Mouse (Mus musculus): ENCODE results near the gene Parvb. TPM values are rescaled to one million over a fixed set of nuclear protein-coding genes. Genes with fewer than 3 reads are reported as not detected.

Parvb gene
- total RNA-seq, 2 experiments from 2014 or later = 45.8 to 49.5 TPM

GRCm38 (mm10) chr15:84216026-84216425 is 15.8 kb upstream of the Parvb start:
- intact Hi-C loops (cut with DNase I) = no loop called here

GRCm38 (mm10) chr15:84216461-84217084 is 15.3 kb upstream of the Parvb start:
- no peak for DNase-seq
- intact Hi-C loops (cut with DNase I) = no loop called here

More at GRCm38 (mm10) chr15:84216026-84216425, 15.8 kb upstream of the Parvb start:
- DNase-seq = no peak

GRCm38 (mm10) chr15:84217969-84218782 is 13.7 kb upstream of the Parvb start:
- DNase-seq = no peak

GRCm38 (mm10) chr15:84218783-84219271 is 13.0 kb upstream of the Parvb start:
- DNase-seq = no peak
- intact Hi-C loops (cut with DNase I) = no loop called here

More at GRCm38 (mm10) chr15:84217969-84218782, 13.7 kb upstream of the Parvb start:
- intact Hi-C loops (cut with DNase I) = no loop called here

GRCm38 (mm10) chr15:84221539-84221938 is 10.3 kb upstream of the Parvb start:
- intact Hi-C loops (cut with DNase I) = no loop called here
- no peak for DNase-seq

GRCm38 (mm10) chr15:84223423-84223822 is 8.4 kb upstream of the Parvb start:
- DNase-seq = no peak
- intact Hi-C loops (cut with DNase I) = no loop called here

- intact Hi-C loops (cut with DNase I) = no loop called here
- DNase-seq = no peak
These were observed 7.1 kb upstream of the Parvb start for GRCm38 (mm10) chr15:84224779-84225178.

GRCm38 (mm10) chr15:84226918-84227317 is 4.9 kb upstream of the Parvb start:
- intact Hi-C loops (cut with DNase I) = no loop called here
- DNase-seq = no peak

GRCm38 (mm10) chr15:84230661-84231060 is 1.2 kb upstream of the Parvb start:
- no peak for DNase-seq
- intact Hi-C loops (cut with DNase I) = no loop called here

- no peak for DNase-seq
- intact Hi-C loops (cut with DNase I) = no loop called here
These were observed 630 bp upstream of the Parvb start for GRCm38 (mm10) chr15:84231113-84231712.

GRCm38 (mm10) chr15:84232609-84233008 is 766 bp downstream of the Parvb start:
- intact Hi-C loops (cut with DNase I) = no loop called here
- no peak for DNase-seq

GRCm38 (mm10) chr15:84234794-84235581 is 3.1 kb downstream of the Parvb start:
- no peak for DNase-seq
- intact Hi-C loops (cut with DNase I) = no loop called here

GRCm38 (mm10) chr15:84235646-84236045 is 3.8 kb downstream of the Parvb start:
- intact Hi-C loops (cut with DNase I) = no loop called here
- DNase-seq = peak in 1 of 2 experiments; percentile 33

GRCm38 (mm10) chr15:84238552-84238951 is 6.7 kb downstream of the Parvb start:
- intact Hi-C loops (cut with DNase I) = no loop called here
- no peak for DNase-seq

GRCm38 (mm10) chr15:84238991-84239401 is 7.2 kb downstream of the Parvb start:
- DNase-seq = no peak
- intact Hi-C loops (cut with DNase I) = no loop called here

GRCm38 (mm10) chr15:84241520-84241919 is 9.7 kb downstream of the Parvb start:
- DNase-seq = no peak

GRCm38 (mm10) chr15:84245104-84245503 is 13.3 kb downstream of the Parvb start:
- DNase-seq = no peak
- intact Hi-C loops (cut with DNase I) = no loop called here

More at GRCm38 (mm10) chr15:84241520-84241919, 9.7 kb downstream of the Parvb start:
- intact Hi-C loops (cut with DNase I) = no loop called here

- DNase-seq = no peak
- intact Hi-C loops (cut with DNase I) = no loop called here
These were observed 14.4 kb downstream of the Parvb start for GRCm38 (mm10) chr15:84246195-84246594.

GRCm38 (mm10) chr15:84247309-84247708 is 15.5 kb downstream of the Parvb start:
- intact Hi-C loops (cut with DNase I) = no loop called here

GRCm38 (mm10) chr15:84251227-84251626 is 19.4 kb downstream of the Parvb start:
- intact Hi-C loops (cut with DNase I) = no loop called here
- peak; percentile 39 to 48 for DNase-seq

More at GRCm38 (mm10) chr15:84247309-84247708, 15.5 kb downstream of the Parvb start:
- no peak for DNase-seq

Measured in gastrocnemius, postnatal 36 days (tissue).